Mouse (Mus musculus): ENCODE results near the gene Il11ra2. TPM values are rescaled to one million over a fixed set of nuclear protein-coding genes. Genes with fewer than 3 reads are reported as not detected.

Gene Il11ra2
- not detected for polyA plus RNA-seq (2017; shearing (Covaris generic))

GRCm38 (mm10) chr4:42661793-42662192 lies at the start of gene Il11ra2:
Gene Il11ra2 (minus strand): TSS chr4:42661893.

GRCm38 (mm10) chr4:42654951-42655350 lies 6.7 kb downstream of the Il11ra2 start, which contains the start of gene Ccl27b:
Gene Ccl27b (plus strand): TSS chr4:42655251.

GRCm38 (mm10) chr4:42629419-42629818 lies 32.3 kb downstream of the Il11ra2 start, which contains the start of gene Gm2564:
Gene Gm2564 (plus strand): TSS chr4:42629719.

GRCm38 (mm10) chr4:42611895-42612294 lies 49.8 kb downstream of the Il11ra2 start, which contains the start of gene Gm10591:
Gene Gm10591 (plus strand): TSS chr4:42612195.

Other genes starting within 250 kb of the Il11ra2 start
- gene Gm21586, start 222.5 kb downstream of the Il11ra2 start, polyA plus RNA-seq (2017; shearing (Covaris generic)), result not detected
- not detected for gene Gm2163, start 195.1 kb downstream of the Il11ra2 start, polyA plus RNA-seq (2017; shearing (Covaris generic))
- gene Fam205a2, start 133.7 kb downstream of the Il11ra2 start, polyA plus RNA-seq (2017; shearing (Covaris generic)), result not detected
- not detected for gene Gm10591, start 49.7 kb downstream of the Il11ra2 start, polyA plus RNA-seq (2017; shearing (Covaris generic))
- not detected for gene Gm2564, start 32.2 kb downstream of the Il11ra2 start, polyA plus RNA-seq (2017; shearing (Covaris generic))
- not detected for gene Ccl27b, start 6.6 kb downstream of the Il11ra2 start, polyA plus RNA-seq (2017; shearing (Covaris generic))
- not detected for gene 4930578G10Rik, start 73.7 kb upstream of the Il11ra2 start, polyA plus RNA-seq (2017; shearing (Covaris generic))
- gene Ccl19, start 94.7 kb upstream of the Il11ra2 start, polyA plus RNA-seq (2017; shearing (Covaris generic)), result not detected
- not detected for gene Ccl21a, start 112.1 kb upstream of the Il11ra2 start, polyA plus RNA-seq (2017; shearing (Covaris generic))
- not detected for gene Fam205a1, start 192.0 kb upstream of the Il11ra2 start, polyA plus RNA-seq (2017; shearing (Covaris generic))
- not detected for gene Gm12394, start 194.9 kb upstream of the Il11ra2 start, polyA plus RNA-seq (2017; shearing (Covaris generic))
- not detected for gene Fam205c, start 212.3 kb upstream of the Il11ra2 start, polyA plus RNA-seq (2017; shearing (Covaris generic))